Mouse (Mus musculus): ENCODE measurements at regions not wholly inside any gene's neighbourhood (a gene's known extent, or its start where the extent isn't known, plus 50 kb on each side); places are given as distances from the start of the nearest gene placed in this dataset.

- H3K9ac ChIP-seq (replicated peaks; ENCODE audit: low read depth, low read length), result no peak overlapping the region
- H3K27me3 ChIP-seq (ENCODE audit: control insufficient read depth, insufficient read depth, low read length), result no peaks in the 10 kb centered on the region
- no peak for ATAC-seq (ENCODE audit: insufficient number of reproducible peaks, insufficient read depth, low FRiP score, low read depth)
- H3K4me3 ChIP-seq (ENCODE audit: low read depth, low read length), result no peak overlapping the region
- H3K4me2 ChIP-seq (replicated peaks; ENCODE audit: low read depth, low read length), result no peak overlapping the region
- H3K9me3 ChIP-seq (ENCODE audit: control insufficient read depth, low read depth, low read length), result no peaks in the 10 kb centered on the region
- H3K4me1 ChIP-seq (ENCODE audit: control insufficient read depth, insufficient read depth, low read length), result no peaks in the 10 kb centered on the region
- no peak overlapping the region for H3K27ac ChIP-seq (ENCODE audit: low read length)
- WGBS, result 82% methylated on average over 4 of the region's 4 CpGs
- H3K36me3 ChIP-seq (ENCODE audit: control insufficient read depth, insufficient read depth, low read length), result no peaks in the 10 kb centered on the region
Measured at GRCm38 (mm10) chr17:27349432-27349831, 145.2 kb upstream of the Lemd2 start.

GRCm38 (mm10) chr17:27341952-27342890 lies 138.0 kb upstream of the Lemd2 start:
- 53% methylated on average over 11 of the region's 14 CpGs for WGBS
- Histone ChIP-seq H3K27me3 (ENCODE audit: control insufficient read depth, insufficient read depth, low read length) (no peaks in the 10 kb centered on the region), H3K4me3 (ENCODE audit: low read depth, low read length) (no peak overlapping the region), H3K9ac (replicated peaks; ENCODE audit: low read depth, low read length) (no peak overlapping the region), H3K4me1 (ENCODE audit: control insufficient read depth, insufficient read depth, low read length) (peaks cover 1% of the 10 kb centered on the region; the same call in 1 of the 2 replicates), H3K4me2 (replicated peaks; ENCODE audit: low read depth, low read length) (no peak overlapping the region), H3K36me3 (ENCODE audit: control insufficient read depth, insufficient read depth, low read length) (no peaks in the 10 kb centered on the region), H3K9me3 (ENCODE audit: control insufficient read depth, low read depth, low read length) (no peaks in the 10 kb centered on the region), H3K27ac (ENCODE audit: low read length) (no peak overlapping the region)
- no peak for ATAC-seq (ENCODE audit: insufficient number of reproducible peaks, insufficient read depth, low FRiP score, low read depth)

GRCm38 (mm10) chr17:27339823-27340222 lies 135.6 kb upstream of the Lemd2 start:
- Histone ChIP-seq H3K4me1 (ENCODE audit: control insufficient read depth, insufficient read depth, low read length) (peaks cover 8% of the 10 kb centered on the region; the same call in 1 of the 2 replicates), H3K4me2 (replicated peaks; ENCODE audit: low read depth, low read length) (no peak overlapping the region), H3K9ac (replicated peaks; ENCODE audit: low read depth, low read length) (no peak overlapping the region), H3K27me3 (ENCODE audit: control insufficient read depth, insufficient read depth, low read length) (no peaks in the 10 kb centered on the region), H3K36me3 (ENCODE audit: control insufficient read depth, insufficient read depth, low read length) (no peaks in the 10 kb centered on the region), H3K9me3 (ENCODE audit: control insufficient read depth, low read depth, low read length) (no peaks in the 10 kb centered on the region), H3K4me3 (ENCODE audit: low read depth, low read length) (no peak overlapping the region), H3K27ac (ENCODE audit: low read length) (no peak overlapping the region)
- 58% methylated on average over 3 of the region's 3 CpGs for WGBS
- ATAC-seq (ENCODE audit: insufficient number of reproducible peaks, insufficient read depth, low FRiP score, low read depth), result no peak

GRCm38 (mm10) chr17:27339261-27339660 lies 135.0 kb upstream of the Lemd2 start:
- Histone ChIP-seq H3K27ac (ENCODE audit: low read length) (no peak overlapping the region), H3K27me3 (ENCODE audit: control insufficient read depth, insufficient read depth, low read length) (no peaks in the 10 kb centered on the region), H3K9ac (replicated peaks; ENCODE audit: low read depth, low read length) (no peak overlapping the region), H3K4me3 (ENCODE audit: low read depth, low read length) (no peak overlapping the region), H3K4me1 (ENCODE audit: control insufficient read depth, insufficient read depth, low read length) (peaks cover 8% of the 10 kb centered on the region; the same call in 1 of the 2 replicates), H3K4me2 (replicated peaks; ENCODE audit: low read depth, low read length) (no peak overlapping the region), H3K9me3 (ENCODE audit: control insufficient read depth, low read depth, low read length) (no peaks in the 10 kb centered on the region), H3K36me3 (ENCODE audit: control insufficient read depth, insufficient read depth, low read length) (no peaks in the 10 kb centered on the region)
- 70% methylated on average over 2 of the region's 2 CpGs for WGBS
- ATAC-seq (ENCODE audit: insufficient number of reproducible peaks, insufficient read depth, low FRiP score, low read depth), result no peak

GRCm38 (mm10) chr17:27335621-27336020 lies 131.4 kb upstream of the Lemd2 start:
- H3K27me3 ChIP-seq (ENCODE audit: control insufficient read depth, insufficient read depth, low read length), result no peaks in the 10 kb centered on the region
- no peak overlapping the region for H3K9ac ChIP-seq (replicated peaks; ENCODE audit: low read depth, low read length)
- H3K4me2 ChIP-seq (replicated peaks; ENCODE audit: low read depth, low read length), result no peak overlapping the region
- H3K36me3 ChIP-seq (ENCODE audit: control insufficient read depth, insufficient read depth, low read length), result no peaks in the 10 kb centered on the region
- no peaks in the 10 kb centered on the region for H3K9me3 ChIP-seq (ENCODE audit: control insufficient read depth, low read depth, low read length)
- H3K4me1 ChIP-seq (ENCODE audit: control insufficient read depth, insufficient read depth, low read length), result peaks cover 8% of the 10 kb centered on the region; the same call in 1 of the 2 replicates
- 53% methylated on average over 4 of the region's 4 CpGs for WGBS
- no peak overlapping the region for H3K27ac ChIP-seq (ENCODE audit: low read length)
- H3K4me3 ChIP-seq (ENCODE audit: low read depth, low read length), result no peak overlapping the region
- ATAC-seq (ENCODE audit: insufficient number of reproducible peaks, insufficient read depth, low FRiP score, low read depth), result no peak

GRCm38 (mm10) chr17:27333593-27333992 lies 129.3 kb upstream of the Lemd2 start:
- peaks cover 8% of the 10 kb centered on the region; the same call in 1 of the 2 replicates for H3K4me1 ChIP-seq (ENCODE audit: control insufficient read depth, insufficient read depth, low read length)
- no peak overlapping the region for H3K27ac ChIP-seq (ENCODE audit: low read length)
- no peaks in the 10 kb centered on the region for H3K36me3 ChIP-seq (ENCODE audit: control insufficient read depth, insufficient read depth, low read length)
- H3K9ac ChIP-seq (replicated peaks; ENCODE audit: low read depth, low read length), result no peak overlapping the region
- no peak overlapping the region for H3K4me3 ChIP-seq (ENCODE audit: low read depth, low read length)
- no peaks in the 10 kb centered on the region for H3K9me3 ChIP-seq (ENCODE audit: control insufficient read depth, low read depth, low read length)
- ATAC-seq (ENCODE audit: insufficient number of reproducible peaks, insufficient read depth, low FRiP score, low read depth), result no peak
- WGBS, result 79% methylated on average over 16 of the region's 16 CpGs
- H3K27me3 ChIP-seq (ENCODE audit: control insufficient read depth, insufficient read depth, low read length), result no peaks in the 10 kb centered on the region
- no peak overlapping the region for H3K4me2 ChIP-seq (replicated peaks; ENCODE audit: low read depth, low read length)

- Histone ChIP-seq H3K4me3 (ENCODE audit: low read depth, low read length) (no peak overlapping the region), H3K4me1 (ENCODE audit: control insufficient read depth, insufficient read depth, low read length) (peaks cover 8% of the 10 kb centered on the region; the same call in 1 of the 2 replicates), H3K9ac (replicated peaks; ENCODE audit: low read depth, low read length) (no peak overlapping the region), H3K4me2 (replicated peaks; ENCODE audit: low read depth, low read length) (no peak overlapping the region), H3K27me3 (ENCODE audit: control insufficient read depth, insufficient read depth, low read length) (no peaks in the 10 kb centered on the region), H3K36me3 (ENCODE audit: control insufficient read depth, insufficient read depth, low read length) (no peaks in the 10 kb centered on the region), H3K9me3 (ENCODE audit: control insufficient read depth, low read depth, low read length) (no peaks in the 10 kb centered on the region), H3K27ac (ENCODE audit: low read length) (no peak overlapping the region)
- no peak for ATAC-seq (ENCODE audit: insufficient number of reproducible peaks, insufficient read depth, low FRiP score, low read depth)
- WGBS, result 88% methylated on average over 6 of the region's 6 CpGs
Measured at GRCm38 (mm10) chr17:27333141-27333540, 128.9 kb upstream of the Lemd2 start.

GRCm38 (mm10) chr17:27332076-27332475 lies 127.8 kb upstream of the Lemd2 start:
- Histone ChIP-seq H3K9ac (replicated peaks; ENCODE audit: low read depth, low read length) (no peak overlapping the region), H3K36me3 (ENCODE audit: control insufficient read depth, insufficient read depth, low read length) (no peaks in the 10 kb centered on the region), H3K4me2 (replicated peaks; ENCODE audit: low read depth, low read length) (no peak overlapping the region), H3K27me3 (ENCODE audit: control insufficient read depth, insufficient read depth, low read length) (no peaks in the 10 kb centered on the region), H3K27ac (ENCODE audit: low read length) (no peak overlapping the region), H3K4me1 (ENCODE audit: control insufficient read depth, insufficient read depth, low read length) (peaks cover 5% of the 10 kb centered on the region; the same call in 1 of the 2 replicates), H3K9me3 (ENCODE audit: control insufficient read depth, low read depth, low read length) (no peaks in the 10 kb centered on the region), H3K4me3 (ENCODE audit: low read depth, low read length) (no peak overlapping the region)
- ATAC-seq (ENCODE audit: insufficient number of reproducible peaks, insufficient read depth, low FRiP score, low read depth), result no peak
- 56% methylated on average over 4 of the region's 4 CpGs for whole genome bisulfite sequencing
